Mouse (Mus musculus): ENCODE data around the gene Tamm41. TPM values are rescaled to one million over a fixed set of nuclear protein-coding genes. Genes with fewer than 3 reads are reported as not detected.

The Tamm41 gene
- polyA plus RNA-seq, 1 experiment from 2014 or later: 43.0 TPM

GRCm38 (mm10) chr6:115007728-115008127, 29.9 kb downstream of the Tamm41 start:
- no peaks in the 10 kb centered on the region for H3K27me3 ChIP-seq (ENCODE audit: control insufficient read depth, insufficient read depth, low read length)
- H3K9ac ChIP-seq (ENCODE audit: low read length): no peak overlapping the region
- H3K36me3 ChIP-seq (ENCODE audit: control insufficient read depth, insufficient read depth, low read length): no peaks in the 10 kb centered on the region
- H3K27ac ChIP-seq (ENCODE audit: low read length): no peak overlapping the region
- no peaks in the 10 kb centered on the region for H3K9me3 ChIP-seq (replicated peaks; ENCODE audit: control insufficient read depth, low read length)
- H3K4me3 ChIP-seq (replicated peaks; ENCODE audit: low read length): no peak overlapping the region
- ATAC-seq (ENCODE audit: insufficient read depth, low FRiP score): peak; percentile 37; the same call in 1 of the 2 replicates
- 30% methylated on average over 5 of the region's 5 CpGs for WGBS
- no peak overlapping the region for H3K4me2 ChIP-seq (ENCODE audit: low read depth, low read length)
- no peaks in the 10 kb centered on the region for H3K4me1 ChIP-seq (ENCODE audit: control insufficient read depth, insufficient read depth, low read length)

DNA sequence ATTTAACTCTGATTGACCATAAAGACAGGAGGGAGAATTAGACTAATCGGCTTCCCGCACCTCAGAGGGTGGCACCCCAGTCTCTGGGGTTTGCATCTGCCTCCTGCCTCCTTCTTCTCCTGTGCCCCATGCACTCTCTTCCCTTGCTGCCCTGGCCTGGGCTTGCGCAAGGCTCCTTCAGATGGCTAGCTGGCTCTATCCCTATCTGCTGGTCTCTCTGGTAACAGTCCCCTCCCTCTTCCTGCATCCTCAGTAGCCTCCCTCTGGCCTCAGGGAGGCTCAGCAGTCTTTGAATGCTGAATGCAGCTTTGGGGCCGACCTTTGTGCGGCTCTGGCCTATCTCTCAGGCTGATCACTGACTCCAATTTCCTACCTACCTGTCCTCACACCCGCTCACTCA, 30.7 kb downstream of the Tamm41 start:
- H3K4me2 ChIP-seq (ENCODE audit: low read depth, low read length): no peak overlapping the region
- ATAC-seq (ENCODE audit: insufficient read depth, low FRiP score): no peak
- no peak overlapping the region for H3K9ac ChIP-seq (ENCODE audit: low read length)
- H3K4me1 ChIP-seq (ENCODE audit: control insufficient read depth, insufficient read depth, low read length): no peaks in the 10 kb centered on the region
- H3K4me3 ChIP-seq (replicated peaks; ENCODE audit: low read length): no peak overlapping the region
- H3K27me3 ChIP-seq (ENCODE audit: control insufficient read depth, insufficient read depth, low read length): no peaks in the 10 kb centered on the region
- no peaks in the 10 kb centered on the region for H3K9me3 ChIP-seq (replicated peaks; ENCODE audit: control insufficient read depth, low read length)
- no peaks in the 10 kb centered on the region for H3K36me3 ChIP-seq (ENCODE audit: control insufficient read depth, insufficient read depth, low read length)
- H3K27ac ChIP-seq (ENCODE audit: low read length): no peak overlapping the region
- WGBS: 70% methylated on average over 6 of the region's 6 CpGs

- no peaks in the 10 kb centered on the region for H3K9me3 ChIP-seq (replicated peaks; ENCODE audit: control insufficient read depth, low read length)
- H3K9ac ChIP-seq (ENCODE audit: low read length): no peak overlapping the region
- H3K4me1 ChIP-seq (ENCODE audit: control insufficient read depth, insufficient read depth, low read length): no peaks in the 10 kb centered on the region
- H3K27me3 ChIP-seq (ENCODE audit: control insufficient read depth, insufficient read depth, low read length): no peaks in the 10 kb centered on the region
- no peak for ATAC-seq (ENCODE audit: insufficient read depth, low FRiP score)
- 76% methylated on average over 3 of the region's 3 CpGs for WGBS
- no peak overlapping the region for H3K4me3 ChIP-seq (replicated peaks; ENCODE audit: low read length)
- H3K27ac ChIP-seq (ENCODE audit: low read length): no peak overlapping the region
- H3K4me2 ChIP-seq (ENCODE audit: low read depth, low read length): no peak overlapping the region
- no peaks in the 10 kb centered on the region for H3K36me3 ChIP-seq (ENCODE audit: control insufficient read depth, insufficient read depth, low read length)
Measured at GRCm38 (mm10) chr6:115006065-115006464, 31.6 kb downstream of the Tamm41 start.

- no peak for ATAC-seq (ENCODE audit: insufficient read depth, low FRiP score)
- no peak overlapping the region for H3K4me3 ChIP-seq (replicated peaks; ENCODE audit: low read length)
- WGBS: 81% methylated on average over 8 of the region's 8 CpGs
- no peaks in the 10 kb centered on the region for H3K9me3 ChIP-seq (replicated peaks; ENCODE audit: control insufficient read depth, low read length)
- no peaks in the 10 kb centered on the region for H3K4me1 ChIP-seq (ENCODE audit: control insufficient read depth, insufficient read depth, low read length)
- H3K27me3 ChIP-seq (ENCODE audit: control insufficient read depth, insufficient read depth, low read length): no peaks in the 10 kb centered on the region
- H3K36me3 ChIP-seq (ENCODE audit: control insufficient read depth, insufficient read depth, low read length): no peaks in the 10 kb centered on the region
- H3K27ac ChIP-seq (ENCODE audit: low read length): no peak overlapping the region
- no peak overlapping the region for H3K4me2 ChIP-seq (ENCODE audit: low read depth, low read length)
- H3K9ac ChIP-seq (ENCODE audit: low read length): no peak overlapping the region
Measured at GRCm38 (mm10) chr6:115005351-115005890, 32.3 kb downstream of the Tamm41 start.

DNA sequence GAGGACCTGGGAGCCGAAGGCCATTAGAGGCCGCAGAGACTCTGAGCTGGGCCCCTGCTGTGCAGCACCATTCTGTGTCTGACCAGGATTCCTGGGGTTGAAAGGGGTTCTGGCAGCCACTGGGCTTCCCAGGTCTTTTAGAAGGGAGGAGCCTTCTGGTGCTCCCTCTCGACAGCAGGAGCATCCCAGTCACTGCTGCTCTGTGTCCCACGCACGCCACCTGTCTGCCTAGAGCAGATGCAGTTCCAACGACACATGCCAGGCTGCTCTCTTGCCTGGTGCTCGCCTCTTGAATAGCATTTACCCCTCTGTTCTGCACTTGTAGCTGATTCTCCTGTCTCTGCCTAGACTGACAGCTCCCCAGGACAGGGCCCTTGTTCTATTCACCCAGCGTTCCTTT, 33.0 kb downstream of the Tamm41 start:
- H3K4me1 ChIP-seq (ENCODE audit: control insufficient read depth, insufficient read depth, low read length): no peaks in the 10 kb centered on the region
- H3K9me3 ChIP-seq (replicated peaks; ENCODE audit: control insufficient read depth, low read length): no peaks in the 10 kb centered on the region
- WGBS: 82% methylated on average over 8 of the region's 8 CpGs
- no peak overlapping the region for H3K4me2 ChIP-seq (ENCODE audit: low read depth, low read length)
- H3K27ac ChIP-seq (ENCODE audit: low read length): no peak overlapping the region
- no peak overlapping the region for H3K4me3 ChIP-seq (replicated peaks; ENCODE audit: low read length)
- ATAC-seq (ENCODE audit: insufficient read depth, low FRiP score): no peak
- no peak overlapping the region for H3K9ac ChIP-seq (ENCODE audit: low read length)
- H3K27me3 ChIP-seq (ENCODE audit: control insufficient read depth, insufficient read depth, low read length): no peaks in the 10 kb centered on the region
- no peaks in the 10 kb centered on the region for H3K36me3 ChIP-seq (ENCODE audit: control insufficient read depth, insufficient read depth, low read length)

DNA sequence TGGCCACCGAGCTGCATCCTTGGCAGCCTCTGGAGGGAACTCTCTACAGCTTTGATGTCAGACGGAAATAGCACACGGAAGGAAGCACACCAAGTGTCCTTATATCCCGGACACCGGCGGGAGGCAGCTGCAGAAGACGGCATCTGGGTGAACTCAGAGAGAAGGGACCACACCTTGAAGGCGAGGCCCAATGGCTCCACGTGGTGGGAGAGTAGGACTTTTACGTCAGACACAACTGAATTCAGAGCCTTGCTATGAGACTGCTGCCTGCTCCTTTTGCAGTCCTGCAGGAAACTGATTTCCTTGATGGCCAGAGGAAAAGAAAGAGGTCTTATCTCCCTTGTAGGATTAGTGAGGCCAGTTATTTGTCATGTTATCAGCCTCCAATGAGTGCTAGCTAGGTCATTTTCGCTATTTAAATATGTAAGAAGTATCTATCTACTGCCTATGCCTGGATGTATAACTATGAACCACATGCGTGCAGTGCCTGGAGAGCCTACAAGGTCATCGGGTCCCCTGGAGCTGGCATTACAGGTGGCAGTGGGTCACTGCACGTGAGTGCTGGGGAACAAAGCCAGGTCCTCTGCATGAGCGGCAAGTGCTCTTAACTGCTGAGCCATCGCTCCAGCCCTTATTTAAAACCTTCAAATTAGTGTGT, 39.2 kb downstream of the Tamm41 start:
- 0 out of 2 replicates have a peak, but pooled peaks cover 5% of the 10 kb centered on the region for H3K4me1 ChIP-seq (ENCODE audit: control insufficient read depth, insufficient read depth, low read length)
- no peak overlapping the region for H3K9ac ChIP-seq (ENCODE audit: low read length)
- WGBS: 68% methylated on average over 16 of the region's 16 CpGs
- no peak overlapping the region for H3K4me2 ChIP-seq (ENCODE audit: low read depth, low read length)
- H3K27ac ChIP-seq (ENCODE audit: low read length): no peak overlapping the region
- no peaks in the 10 kb centered on the region for H3K36me3 ChIP-seq (ENCODE audit: control insufficient read depth, insufficient read depth, low read length)
- peak; percentile 57; the same call in 1 of the 2 replicates for ATAC-seq (ENCODE audit: insufficient read depth, low FRiP score)
- H3K4me3 ChIP-seq (replicated peaks; ENCODE audit: low read length): no peak overlapping the region
- H3K9me3 ChIP-seq (replicated peaks; ENCODE audit: control insufficient read depth, low read length): no peaks in the 10 kb centered on the region
- H3K27me3 ChIP-seq (ENCODE audit: control insufficient read depth, insufficient read depth, low read length): no peaks in the 10 kb centered on the region

DNA sequence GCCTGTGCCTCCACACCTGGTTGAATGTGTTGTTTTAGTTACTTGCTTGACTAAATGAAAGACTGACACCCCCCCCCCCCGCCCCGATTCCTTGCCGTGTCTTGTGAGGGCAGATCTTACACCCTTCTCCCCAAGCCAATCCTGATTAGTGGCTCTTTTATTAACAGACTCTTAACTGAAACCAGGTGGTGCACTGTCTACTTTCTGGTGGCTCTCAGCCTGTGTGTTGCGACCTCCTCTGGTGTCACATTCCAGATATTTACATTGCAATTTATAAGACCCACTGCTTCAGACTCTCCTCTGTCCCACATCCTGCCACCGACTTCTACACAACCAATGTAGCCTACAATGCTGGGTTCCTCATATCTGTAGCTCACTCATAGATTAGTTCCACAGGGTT, 40.2 kb downstream of the Tamm41 start:
- Histone ChIP-seq H3K4me1 (ENCODE audit: control insufficient read depth, insufficient read depth, low read length) (0 out of 2 replicates have a peak, but pooled peaks cover 5% of the 10 kb centered on the region), H3K36me3 (ENCODE audit: control insufficient read depth, insufficient read depth, low read length) (no peaks in the 10 kb centered on the region), H3K4me2 (ENCODE audit: low read depth, low read length) (no peak overlapping the region), H3K9ac (ENCODE audit: low read length) (no peak overlapping the region), H3K4me3 (replicated peaks; ENCODE audit: low read length) (no peak overlapping the region), H3K9me3 (replicated peaks; ENCODE audit: control insufficient read depth, low read length) (no peaks in the 10 kb centered on the region), H3K27me3 (ENCODE audit: control insufficient read depth, insufficient read depth, low read length) (no peaks in the 10 kb centered on the region), H3K27ac (ENCODE audit: low read length) (no peak overlapping the region)
- no peak for ATAC-seq (ENCODE audit: insufficient read depth, low FRiP score)
- WGBS: 59% methylated on average over 5 of the region's 5 CpGs

DNA sequence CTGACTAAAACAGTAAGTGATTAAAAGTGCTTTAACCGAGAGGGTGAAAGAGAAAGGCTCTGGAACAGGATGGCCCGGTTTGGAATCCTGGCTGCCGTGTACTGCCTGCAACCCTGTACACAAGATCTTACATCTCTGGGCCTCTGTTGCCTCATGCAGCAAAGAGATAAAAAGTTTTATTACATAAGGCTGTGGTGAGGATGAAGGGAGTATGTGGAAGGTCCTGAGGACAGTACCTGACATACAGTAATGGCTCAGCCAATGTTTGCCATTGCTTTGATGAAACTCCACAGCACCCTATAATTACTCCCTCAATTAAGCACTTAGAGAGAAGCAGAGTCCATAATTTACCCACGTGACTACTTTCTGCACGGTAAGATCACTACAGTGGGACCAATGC, 40.8 kb downstream of the Tamm41 start:
- Histone ChIP-seq H3K27ac (ENCODE audit: low read length) (no peak overlapping the region), H3K27me3 (ENCODE audit: control insufficient read depth, insufficient read depth, low read length) (no peaks in the 10 kb centered on the region), H3K36me3 (ENCODE audit: control insufficient read depth, insufficient read depth, low read length) (no peaks in the 10 kb centered on the region), H3K4me2 (ENCODE audit: low read depth, low read length) (no peak overlapping the region), H3K9ac (ENCODE audit: low read length) (no peak overlapping the region), H3K4me1 (ENCODE audit: control insufficient read depth, insufficient read depth, low read length) (0 out of 2 replicates have a peak, but pooled peaks cover 5% of the 10 kb centered on the region), H3K9me3 (replicated peaks; ENCODE audit: control insufficient read depth, low read length) (no peaks in the 10 kb centered on the region), H3K4me3 (replicated peaks; ENCODE audit: low read length) (no peak overlapping the region)
- no peak for ATAC-seq (ENCODE audit: insufficient read depth, low FRiP score)
- 73% methylated on average over 5 of the region's 5 CpGs for WGBS

DNA sequence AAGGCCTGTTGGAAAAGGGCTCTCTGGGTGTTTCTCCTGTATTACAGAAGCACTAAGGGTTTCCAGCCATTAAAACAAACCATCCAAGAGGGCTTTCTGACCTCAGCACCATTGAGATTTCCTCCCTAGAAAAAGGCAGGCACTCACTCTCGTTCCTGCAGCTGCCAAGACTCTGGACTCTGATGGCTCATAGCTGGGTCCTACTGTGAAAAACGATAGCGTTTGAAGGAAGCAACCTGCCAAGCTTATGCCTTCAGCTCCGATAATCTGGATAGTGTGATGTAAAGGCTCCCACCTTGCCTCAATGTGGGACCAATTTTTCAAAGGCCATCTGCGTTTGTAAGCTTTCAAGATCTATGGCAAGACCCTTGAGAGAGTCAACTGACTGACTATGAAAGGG, 43.6 kb downstream of the Tamm41 start:
- ATAC-seq (ENCODE audit: insufficient read depth, low FRiP score): no peak
- 70% methylated on average over 5 of the region's 5 CpGs for WGBS
- no peaks in the 10 kb centered on the region for H3K9me3 ChIP-seq (replicated peaks; ENCODE audit: control insufficient read depth, low read length)
- 0 out of 2 replicates have a peak, but pooled peaks cover 5% of the 10 kb centered on the region for H3K4me1 ChIP-seq (ENCODE audit: control insufficient read depth, insufficient read depth, low read length)
- H3K36me3 ChIP-seq (ENCODE audit: control insufficient read depth, insufficient read depth, low read length): no peaks in the 10 kb centered on the region
- 0 out of 2 replicates have a peak overlapping the region, but pooled peaks have one; percentile 20 for H3K27ac ChIP-seq (ENCODE audit: low read length)
- H3K4me3 ChIP-seq (replicated peaks; ENCODE audit: low read length): no peak overlapping the region
- no peak overlapping the region for H3K4me2 ChIP-seq (ENCODE audit: low read depth, low read length)
- H3K27me3 ChIP-seq (ENCODE audit: control insufficient read depth, insufficient read depth, low read length): no peaks in the 10 kb centered on the region
- no peak overlapping the region for H3K9ac ChIP-seq (ENCODE audit: low read length)

Data from stomach, embryonic 16.5 days (tissue).